In the genomic region with DNA sequence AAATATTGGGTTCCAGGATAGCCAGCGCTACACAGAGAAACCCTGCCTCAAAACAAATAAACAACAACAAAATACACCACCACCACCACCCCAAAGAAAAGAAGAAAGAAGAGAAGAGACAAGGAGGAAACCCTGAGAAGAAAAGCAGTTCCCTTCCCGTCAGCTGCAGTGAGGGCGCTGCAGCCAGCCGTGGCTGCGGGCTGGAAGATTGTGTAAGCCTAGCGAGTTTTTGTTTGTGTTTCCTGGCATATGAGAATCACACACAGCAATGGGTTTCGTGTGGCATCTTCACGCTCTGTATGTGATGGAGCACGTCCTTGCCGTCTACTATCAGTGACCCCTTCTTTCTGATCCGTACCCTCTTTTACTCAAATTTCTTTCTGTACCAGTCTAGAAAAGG, we compare ENCODE assay signal across 13 mouse cellular contexts. TPM values are rescaled to one million over a fixed set of nuclear protein-coding genes. Genes with fewer than 3 reads are reported as not detected.
DNase-seq lines count a peak whose midpoint lies in the region; ATAC-seq and TF ChIP-seq lines count a peak whose summit lies in the region.
"Had no signal": no experiment of that assay in that cellular context is flagged by ENCODE, and none has a peak within 500 bp of the region (broad histone marks: within the 10 kb centered on the region; RNA-seq: fewer than 3 reads in every experiment).

No protein-coding gene starts in this region.

- DNase-seq in forebrain, embryonic 10.5 days (ENCODE audit: extremely low spot score, low spot score) = no peak
- peak; percentile 27 for DNase-seq in liver, adult 2 months (ENCODE audit: extremely low read depth, low read depth, low spot score)
- DNase-seq in liver = no peak
- no peak for DNase-seq in hindbrain, postnatal 0 days (ENCODE audit: low spot score)
- no peak for DNase-seq in right cerebral cortex, postnatal 25 days
- no peak for DNase-seq in gastrocnemius, postnatal 25 days
- DNase-seq: embryo, embryonic 11 days had no signal

- H3K36me3 ChIP-seq in forebrain, embryonic 10.5 days (replicated peaks) = peaks cover 12% of the 10 kb centered on the region
- 0 out of 2 replicates have a peak, but pooled peaks cover 4% of the 10 kb centered on the region for H3K36me3 ChIP-seq in forebrain, embryonic 13.5 days (ENCODE audit: poor library complexity, severe bottlenecking)
- no peaks in the 10 kb centered on the region for H3K36me3 ChIP-seq in liver, adult 2 months (ENCODE audit: control insufficient read depth, insufficient read depth, low read length)
- no peaks in the 10 kb centered on the region for H3K36me3 ChIP-seq in hindbrain, postnatal 0 days (ENCODE audit: insufficient read depth, low read length)
- H3K36me3 ChIP-seq: neural tube, embryonic 12.5 days had no signal

- H3K4me2 ChIP-seq in forebrain, embryonic 13.5 days = no peak overlapping the region
- no peak overlapping the region for H3K4me2 ChIP-seq in hindbrain, postnatal 0 days (ENCODE audit: low read depth, low read length)

- no peak for TF ChIP-seq POLR2A in liver, adult 2 months (IDR thresholded peaks at IDR 0.05; ENCODE audit: extremely low read depth, insufficient read depth, low read length)

- H3K4me3 ChIP-seq in forebrain, embryonic 10.5 days = no peak overlapping the region
- H3K4me3 ChIP-seq in forebrain, embryonic 13.5 days = no peak overlapping the region
- no peak overlapping the region for H3K4me3 ChIP-seq in liver, adult 2 months (ENCODE audit: insufficient read depth, low read depth, low read length)
- no peak overlapping the region for H3K4me3 ChIP-seq in hindbrain, postnatal 0 days (ENCODE audit: low read length)
- H3K4me3 ChIP-seq: left cerebral cortex, adult 2 months; neural tube, embryonic 12.5 days had no signal

- 86% methylated on average over 11 of the region's 11 CpGs for WGBS in forebrain, embryonic 10.5 days
- 84% methylated on average over 11 of the region's 11 CpGs for WGBS in forebrain, embryonic 13.5 days
- 34% methylated on average over 11 of the region's 11 CpGs for WGBS in liver, adult 2 months
- 76% methylated on average over 11 of the region's 11 CpGs for WGBS in hindbrain, postnatal 0 days

- peaks cover 25% of the 10 kb centered on the region for H3K4me1 ChIP-seq in forebrain, embryonic 10.5 days
- peaks cover 14% of the 10 kb centered on the region for H3K4me1 ChIP-seq in forebrain, embryonic 13.5 days
- peaks cover 18% of the 10 kb centered on the region for H3K4me1 ChIP-seq in liver, adult 2 months (ENCODE audit: control insufficient read depth, insufficient read depth, low read length)
- no peaks in the 10 kb centered on the region; the same call in 1 of the 2 replicates for H3K4me1 ChIP-seq in hindbrain, postnatal 0 days (ENCODE audit: insufficient read depth, low read length)

- no peaks in the 10 kb centered on the region for H3K27me3 ChIP-seq in forebrain, embryonic 10.5 days (ENCODE audit: poor library complexity, severe bottlenecking)
- H3K27me3 ChIP-seq in forebrain, embryonic 13.5 days = no peaks in the 10 kb centered on the region
- H3K27me3 ChIP-seq in liver, adult 2 months (ENCODE audit: control insufficient read depth, insufficient read depth, low read length) = no peaks in the 10 kb centered on the region
- H3K27me3 ChIP-seq in hindbrain, postnatal 0 days (ENCODE audit: insufficient read depth, low read length) = no peaks in the 10 kb centered on the region
- H3K27me3 ChIP-seq: neural tube, embryonic 12.5 days had no signal

- ATAC-seq in forebrain, embryonic 13.5 days = no peak
- no peak for ATAC-seq in hindbrain, postnatal 0 days
- ATAC-seq in megakaryocyte progenitor cell, adult 5-6 weeks (replicated peaks; ENCODE audit: poor library complexity) = peak; percentile 24; the same call in 1 of the 2 replicates
- ATAC-seq: intestine, embryonic 16.5 days had no signal

- H3K27ac ChIP-seq in forebrain, embryonic 10.5 days = peak overlapping the region; percentile 74; the same call in 1 of the 2 replicates
- no peak overlapping the region for H3K27ac ChIP-seq in forebrain, embryonic 13.5 days
- no peak overlapping the region for H3K27ac ChIP-seq in liver, adult 2 months (replicated peaks; ENCODE audit: insufficient read depth, low read depth, low read length)
- H3K27ac ChIP-seq in hindbrain, postnatal 0 days = no peak overlapping the region
- H3K27ac ChIP-seq: left cerebral cortex, adult 2 months; neural tube, embryonic 12.5 days had no signal

- no peak; the same call in 1 of the 2 replicates for TF ChIP-seq CTCF in liver, adult 2 months (IDR thresholded peaks at IDR 0.05; ENCODE audit: low read depth, low read length)
- TF ChIP-seq CTCF in hindbrain, postnatal 0 days (IDR thresholded peaks at IDR 0.05; ENCODE audit: low read depth) = peak; percentile 12; the same call in 1 of the 2 replicates

- H3K9ac ChIP-seq in forebrain, embryonic 13.5 days = no peak overlapping the region
- H3K9ac ChIP-seq in liver, adult 2 months (ENCODE audit: low read depth, low read length) = no peak overlapping the region
- H3K9ac ChIP-seq in hindbrain, postnatal 0 days (replicated peaks; ENCODE audit: low read length) = no peak overlapping the region
- H3K9ac ChIP-seq: neural tube, embryonic 12.5 days had no signal

- peaks cover 32% of the 10 kb centered on the region for H3K79me2 ChIP-seq in liver, adult 2 months (ENCODE audit: control insufficient read depth, insufficient read depth, low read length)

- no peaks in the 10 kb centered on the region for H3K9me3 ChIP-seq in forebrain, embryonic 10.5 days
- H3K9me3 ChIP-seq in forebrain, embryonic 13.5 days (replicated peaks) = no peaks in the 10 kb centered on the region
- H3K9me3 ChIP-seq in hindbrain, postnatal 0 days (ENCODE audit: low read length) = no peaks in the 10 kb centered on the region
- H3K9me3 ChIP-seq: G1E; neural tube, embryonic 12.5 days had no signal

RNA-seq across cellular contexts. Expression of gene Ppard, which starts 14.1 kb away (rescaled TPM):
- 1.3 and 1.4 TPM in 2 replicates for polyA plus RNA-seq in forebrain, embryonic 10.5 days (2016; fragmentation: Nextera tagmentation; extraction: Ambion mirVana)
- 1.4 and 1.8 TPM in 2 replicates for polyA plus RNA-seq in forebrain, embryonic 13.5 days (2015; fragmentation: Nextera tagmentation; extraction: Ambion mirVana)
- 3.0 and 3.2 TPM in 2 replicates for total RNA-seq in liver, adult 2 months (2014; rRNA removed)
- polyA plus RNA-seq in liver, adult 2 months (2012; rRNA removed) = 9.7 and 13.7 TPM in 2 replicates
- total RNA-seq in hindbrain, postnatal 0 days (2014; rRNA removed) = 16.4 and 16.6 TPM in 2 replicates
- polyA plus RNA-seq in hindbrain, postnatal 0 days (2015; fragmentation: Nextera tagmentation; extraction: Ambion mirVana) = 1.4 and 1.7 TPM in 2 replicates
- total RNA-seq in megakaryocyte progenitor cell, adult 5-6 weeks (2015) = 7.4 and 7.7 TPM in 2 replicates
- 1.9 and 2.7 TPM in 2 replicates for total RNA-seq in megakaryocyte progenitor cell, adult 5-6 weeks (2017)
- 10 to 100 TPM; 29.1 to 30.2 TPM for total RNA-seq in gastrocnemius, postnatal 25 days (2021)

RNA-seq across cellular contexts. Expression of gene Def6, which starts 39.1 kb away (rescaled TPM):
- polyA plus RNA-seq in forebrain, embryonic 10.5 days (2016; fragmentation: Nextera tagmentation; extraction: Ambion mirVana) = 2.4 and 4.1 TPM in 2 replicates
- polyA plus RNA-seq in forebrain, embryonic 13.5 days (2015; fragmentation: Nextera tagmentation; extraction: Ambion mirVana) = 3.3 and 3.6 TPM in 2 replicates
- 0.28 and 0.67 TPM in 2 replicates for total RNA-seq in liver, adult 2 months (2014; rRNA removed)
- polyA plus RNA-seq in liver, adult 2 months (2012; rRNA removed) = 0.31 and 1.0 TPM in 2 replicates
- total RNA-seq in hindbrain, postnatal 0 days (2014; rRNA removed) = 5.4 and 13.0 TPM in 2 replicates
- 7.8 and 9.9 TPM in 2 replicates for polyA plus RNA-seq in hindbrain, postnatal 0 days (2015; fragmentation: Nextera tagmentation; extraction: Ambion mirVana)
- 38.0 and 50.6 TPM in 2 replicates for total RNA-seq in megakaryocyte progenitor cell, adult 5-6 weeks (2015)
- 142 and 149 TPM in 2 replicates for total RNA-seq in megakaryocyte progenitor cell, adult 5-6 weeks (2017)
- 1 to 10 TPM in 1 of 2 experiments, under 1 TPM in 1; 0.97 to 1.9 TPM for total RNA-seq in gastrocnemius, postnatal 25 days (2021)
